Mouse (Mus musculus): ENCODE results near the gene 5430419D17Rik. TPM values are rescaled to one million over a fixed set of nuclear protein-coding genes. Genes with fewer than 3 reads are reported as not detected.
A peak's percentile ranks its signal among the peaks of the same experiment; 100 is the strongest.

The 5430419D17Rik gene
- polyA plus RNA-seq, 1 experiment from 2014 or later = not detected

- peak; percentile 21 for DNase-seq
- H3K27me3 ChIP-seq (ENCODE audit: insufficient read depth, low read length) = no peaks in the 10 kb centered on the region
- WGBS = 77% methylated on average over 5 of the region's 5 CpGs
- no peaks in the 10 kb centered on the region for H3K9me3 ChIP-seq (ENCODE audit: low read depth, low read length)
- no peaks in the 10 kb centered on the region for H3K4me1 ChIP-seq (ENCODE audit: insufficient read depth)
- TF ChIP-seq CTCF (IDR thresholded peaks at IDR 0.05; ENCODE audit: low read depth) = no peak
- H3K4me3 ChIP-seq (ENCODE audit: low read depth, low read length) = no peak overlapping the region
- H3K36me3 ChIP-seq (ENCODE audit: insufficient read depth) = no peaks in the 10 kb centered on the region
- no peak overlapping the region for H3K9ac ChIP-seq
- H3K4me2 ChIP-seq = no peak overlapping the region
- H3K27ac ChIP-seq (ENCODE audit: low read depth) = no peak overlapping the region
- ATAC-seq (ENCODE audit: insufficient read depth) = no peak
Observed at GRCm38 (mm10) chr7:131256841-131257240, 82.6 kb downstream of the 5430419D17Rik start.

GRCm38 (mm10) chr7:131257309-131257708, 83.1 kb downstream of the 5430419D17Rik start:
- DNase-seq = no peak
- no peak overlapping the region for H3K9ac ChIP-seq
- no peak for TF ChIP-seq CTCF (IDR thresholded peaks at IDR 0.05; ENCODE audit: low read depth)
- H3K27ac ChIP-seq (ENCODE audit: low read depth) = no peak overlapping the region
- WGBS = 43% methylated on average over 1 of the region's 1 CpGs
- ATAC-seq (ENCODE audit: insufficient read depth) = no peak
- H3K27me3 ChIP-seq (ENCODE audit: insufficient read depth, low read length) = no peaks in the 10 kb centered on the region
- no peaks in the 10 kb centered on the region for H3K4me1 ChIP-seq (ENCODE audit: insufficient read depth)
- no peaks in the 10 kb centered on the region for H3K9me3 ChIP-seq (ENCODE audit: low read depth, low read length)
- no peak overlapping the region for H3K4me3 ChIP-seq (ENCODE audit: low read depth, low read length)
- no peaks in the 10 kb centered on the region for H3K36me3 ChIP-seq (ENCODE audit: insufficient read depth)
- H3K4me2 ChIP-seq = no peak overlapping the region

GRCm38 (mm10) chr7:131260946-131261345, 86.7 kb downstream of the 5430419D17Rik start:
- H3K4me3 ChIP-seq (ENCODE audit: low read depth, low read length) = no peak overlapping the region
- H3K4me1 ChIP-seq (ENCODE audit: insufficient read depth) = no peaks in the 10 kb centered on the region
- DNase-seq (no peak), ATAC-seq (ENCODE audit: insufficient read depth) (no peak)
- no peaks in the 10 kb centered on the region for H3K9me3 ChIP-seq (ENCODE audit: low read depth, low read length)
- TF ChIP-seq CTCF (IDR thresholded peaks at IDR 0.05; ENCODE audit: low read depth) = no peak
- H3K27ac ChIP-seq (ENCODE audit: low read depth) = no peak overlapping the region
- H3K27me3 ChIP-seq (ENCODE audit: insufficient read depth, low read length) = no peaks in the 10 kb centered on the region
- H3K36me3 ChIP-seq (ENCODE audit: insufficient read depth) = no peaks in the 10 kb centered on the region
- H3K4me2 ChIP-seq = no peak overlapping the region
- WGBS = 54% methylated on average over 6 of the region's 6 CpGs
- no peak overlapping the region for H3K9ac ChIP-seq

- Histone ChIP-seq H3K9ac (no peak overlapping the region), H3K4me1 (ENCODE audit: insufficient read depth) (no peaks in the 10 kb centered on the region), H3K4me3 (ENCODE audit: low read depth, low read length) (no peak overlapping the region), H3K27me3 (ENCODE audit: insufficient read depth, low read length) (no peaks in the 10 kb centered on the region), H3K9me3 (ENCODE audit: low read depth, low read length) (no peaks in the 10 kb centered on the region), H3K36me3 (ENCODE audit: insufficient read depth) (no peaks in the 10 kb centered on the region), H3K27ac (ENCODE audit: low read depth) (no peak overlapping the region), H3K4me2 (no peak overlapping the region)
- no peak for TF ChIP-seq CTCF (IDR thresholded peaks at IDR 0.05; ENCODE audit: low read depth)
- ATAC-seq (ENCODE audit: insufficient read depth) = no peak
- DNase-seq = no peak
- WGBS = 85% methylated on average over 4 of the region's 4 CpGs
Observed at GRCm38 (mm10) chr7:131264251-131264650, 90.0 kb downstream of the 5430419D17Rik start.

- Histone ChIP-seq H3K27me3 (ENCODE audit: insufficient read depth, low read length) (no peaks in the 10 kb centered on the region), H3K4me1 (ENCODE audit: insufficient read depth) (no peaks in the 10 kb centered on the region), H3K4me3 (ENCODE audit: low read depth, low read length) (no peak overlapping the region), H3K9me3 (ENCODE audit: low read depth, low read length) (no peaks in the 10 kb centered on the region), H3K4me2 (no peak overlapping the region), H3K36me3 (ENCODE audit: insufficient read depth) (no peaks in the 10 kb centered on the region), H3K9ac (no peak overlapping the region), H3K27ac (ENCODE audit: low read depth) (no peak overlapping the region)
- WGBS = 66% methylated on average over 4 of the region's 4 CpGs
- ATAC-seq (ENCODE audit: insufficient read depth) = no peak
- DNase-seq = no peak
- TF ChIP-seq CTCF (IDR thresholded peaks at IDR 0.05; ENCODE audit: low read depth) = no peak
Observed at GRCm38 (mm10) chr7:131265851-131266250, 91.6 kb downstream of the 5430419D17Rik start.

- ATAC-seq (ENCODE audit: insufficient read depth) (no peak), DNase-seq (peak; percentile 38)
- 65% methylated on average over 8 of the region's 8 CpGs for WGBS
- Histone ChIP-seq H3K9ac (no peak overlapping the region), H3K4me2 (no peak overlapping the region), H3K4me1 (ENCODE audit: insufficient read depth) (no peaks in the 10 kb centered on the region), H3K4me3 (ENCODE audit: low read depth, low read length) (no peak overlapping the region), H3K27me3 (ENCODE audit: insufficient read depth, low read length) (no peaks in the 10 kb centered on the region), H3K9me3 (ENCODE audit: low read depth, low read length) (no peaks in the 10 kb centered on the region), H3K36me3 (ENCODE audit: insufficient read depth) (no peaks in the 10 kb centered on the region), H3K27ac (ENCODE audit: low read depth) (no peak overlapping the region)
- TF ChIP-seq CTCF (IDR thresholded peaks at IDR 0.05; ENCODE audit: low read depth) = peak; percentile 27; the same call in 1 of the 2 replicates
Observed at GRCm38 (mm10) chr7:131297151-131297550, 122.9 kb downstream of the 5430419D17Rik start.

- H3K27ac ChIP-seq (ENCODE audit: low read depth) = no peak overlapping the region
- DNase-seq (peak; percentile 1), ATAC-seq (ENCODE audit: insufficient read depth) (no peak)
- H3K4me3 ChIP-seq (ENCODE audit: low read depth, low read length) = no peak overlapping the region
- H3K4me2 ChIP-seq = no peak overlapping the region
- no peak overlapping the region for H3K9ac ChIP-seq
- H3K27me3 ChIP-seq (ENCODE audit: insufficient read depth, low read length) = no peaks in the 10 kb centered on the region
- H3K36me3 ChIP-seq (ENCODE audit: insufficient read depth) = no peaks in the 10 kb centered on the region
- H3K9me3 ChIP-seq (ENCODE audit: low read depth, low read length) = no peaks in the 10 kb centered on the region
- WGBS = 59% methylated on average over 8 of the region's 8 CpGs
- no peak for TF ChIP-seq CTCF (IDR thresholded peaks at IDR 0.05; ENCODE audit: low read depth)
- no peaks in the 10 kb centered on the region for H3K4me1 ChIP-seq (ENCODE audit: insufficient read depth)
Observed at GRCm38 (mm10) chr7:131303340-131303739, 129.1 kb downstream of the 5430419D17Rik start.

- ATAC-seq (ENCODE audit: insufficient read depth) = no peak
- Histone ChIP-seq H3K9me3 (ENCODE audit: low read depth, low read length) (no peaks in the 10 kb centered on the region), H3K27me3 (ENCODE audit: insufficient read depth, low read length) (no peaks in the 10 kb centered on the region), H3K4me2 (no peak overlapping the region), H3K27ac (ENCODE audit: low read depth) (no peak overlapping the region), H3K9ac (no peak overlapping the region), H3K36me3 (ENCODE audit: insufficient read depth) (no peaks in the 10 kb centered on the region), H3K4me3 (ENCODE audit: low read depth, low read length) (no peak overlapping the region), H3K4me1 (ENCODE audit: insufficient read depth) (no peaks in the 10 kb centered on the region)
- no peak for TF ChIP-seq CTCF (IDR thresholded peaks at IDR 0.05; ENCODE audit: low read depth)
- 64% methylated on average over 5 of the region's 5 CpGs for WGBS
- DNase-seq = no peak
Observed at GRCm38 (mm10) chr7:131306733-131307132, 132.5 kb downstream of the 5430419D17Rik start.

All from lung, embryonic 14.5 days (tissue).